Mouse (Mus musculus) liver, embryonic 11.5 days (tissue): ENCODE results near the gene Wdr47. TPM values are rescaled to one million over a fixed set of nuclear protein-coding genes. Genes with fewer than 3 reads are reported as not detected.
"Not testable (repeated sequence)": the region's sequence is repeated elsewhere in the genome, so short reads cannot be mapped to it uniquely, and the experiment has no call there.

Experiments used
- ATAC-seq: fragments of 200-750 bp; cut with Nextera tagmentation; replicated peaks from 2 replicates; pipeline ENCODE4 v1.8.0; 2017; ENCODE audit warnings: moderate number of reproducible peaks, mild to moderate bottlenecking, moderate TSS enrichment, moderate library complexity; ENCODE audit not compliant: low FRiP score
- DNase-seq: peaks from one replicate; pipeline ENCODE4 v3.0.0-alpha.2; 2017; ENCODE audit warnings: low spot score
- H3K27ac ChIP-seq: fragments of 300-500 bp; sonication (generic); 2 replicates; pipeline ENCODE4 v1.5.1; 2014; ENCODE audit warnings: mild to moderate bottlenecking, low read depth, low read length, control low read depth
- H3K27me3 ChIP-seq: fragments of 300-500 bp; sonication (generic); replicated peaks from 2 replicates; pipeline ENCODE4 v1.6.1; 2014; ENCODE audit warnings: low read length, mixed read lengths; ENCODE audit not compliant: control insufficient read depth, insufficient read depth
- H3K36me3 ChIP-seq: fragments of 300-500 bp; sonication (generic); 2 replicates; pipeline ENCODE4 v1.6.1; 2014; ENCODE audit warnings: mild to moderate bottlenecking, low read length, moderate library complexity, mixed read lengths; ENCODE audit not compliant: control insufficient read depth, insufficient read depth
- H3K4me1 ChIP-seq: fragments of 300-500 bp; sonication (generic); replicated peaks from 2 replicates; pipeline ENCODE4 v1.6.1; 2014; ENCODE audit warnings: low read length, mixed read lengths; ENCODE audit not compliant: control insufficient read depth, insufficient read depth
- H3K4me2 ChIP-seq: fragments of 300-500 bp; sonication (generic); 2 replicates; pipeline ENCODE4 v1.6.1; 2014; ENCODE audit warnings: mild to moderate bottlenecking, control low read depth, moderate library complexity
- H3K4me3 ChIP-seq: fragments of 300-500 bp; sonication (generic); 2 replicates; pipeline ENCODE4 v1.5.1; 2014; ENCODE audit warnings: low read depth, low read length, control low read depth
- H3K9ac ChIP-seq: fragments of 300-500 bp; sonication (generic); 2 replicates; pipeline ENCODE4 v1.6.1; 2014; ENCODE audit warnings: low read depth, low read length, control low read depth
- H3K9me3 ChIP-seq: fragments of 300-500 bp; sonication (generic); 2 replicates; pipeline ENCODE4 v1.6.1; 2016; ENCODE audit warnings: low read length, inconsistent platforms, mixed read lengths; ENCODE audit not compliant: control insufficient read depth
- WGBS: fragments of 180-500 bp; shearing (Covaris S2); extraction: QIAGEN DNeasy Blood & Tissue Kit; methylation state at CpG from one replicate; pipeline ENCODE4 v1.1.7; 2014; 5-methylcytosine and 5-hydroxymethylcytosine counted together
- microRNA-seq: library from miRNA; unstranded; fragments of <30 nt; microRNA quantifications from one replicate; pipeline ENCODE4, GENCODE M21; 2017; ENCODE audit warnings: borderline number of aligned reads
- polyA plus RNA-seq: library from polyadenylated mRNA; unstranded; fragments of >200 nt; fragmentation: Nextera tagmentation; extraction: Ambion mirVana; gene quantifications from 2 replicates; pipeline ENCODE4 v1.2.1, GENCODE M21; 2014

The Wdr47 gene
- polyA plus RNA-seq, 1 experiment from 2014 or later, result 3.8 TPM

DNA sequence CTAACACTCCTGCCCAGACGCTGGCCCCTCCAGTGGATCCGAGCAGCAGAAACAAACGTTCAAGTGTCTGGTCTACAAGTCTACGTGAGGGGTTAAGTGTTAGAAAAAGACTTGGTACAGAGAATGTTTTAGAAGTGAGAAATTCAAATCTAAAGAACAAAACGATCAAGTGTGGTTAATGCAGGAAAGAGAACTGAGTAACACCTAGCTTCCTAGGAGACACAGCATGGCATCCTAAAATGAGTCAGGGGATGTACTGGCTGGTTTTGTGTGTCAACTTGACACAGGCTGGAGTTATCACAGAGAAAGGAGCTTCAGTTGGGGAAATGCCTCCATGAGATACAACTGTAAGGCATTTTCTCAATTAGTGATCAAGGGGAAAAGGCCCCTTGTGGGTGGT, 92.5 kb downstream of the Wdr47 start:
- not testable (repeated sequence) for H3K4me2 ChIP-seq, H3K9ac ChIP-seq, H3K9me3 ChIP-seq, H3K4me3 ChIP-seq, DNase-seq, H3K27me3 ChIP-seq, H3K4me1 ChIP-seq, H3K27ac ChIP-seq, ATAC-seq
- H3K36me3 ChIP-seq, result peaks cover 25% of the 10 kb centered on the region
- WGBS, result 93% methylated on average over 5 of the region's 5 CpGs

DNA sequence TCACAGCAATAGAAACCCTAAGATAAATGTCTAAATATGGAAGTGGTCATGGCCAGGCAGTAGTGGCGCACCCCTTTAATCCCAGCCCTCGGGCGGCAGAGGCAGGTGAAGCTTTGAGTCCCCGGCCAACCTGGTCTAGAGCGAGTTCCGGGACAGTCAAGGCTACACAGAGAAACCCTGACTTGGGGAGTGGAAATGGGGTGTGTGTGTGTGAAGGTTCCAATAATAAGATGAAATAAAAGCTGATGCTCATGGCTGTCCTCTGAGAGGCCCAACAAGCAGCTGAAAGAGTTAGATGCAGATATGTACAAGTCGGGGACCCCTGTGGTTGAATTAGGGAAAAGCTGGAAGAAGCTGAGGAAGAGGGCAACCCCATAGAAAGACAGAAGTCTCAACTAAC, 94.6 kb downstream of the Wdr47 start:
- 97% methylated on average over 7 of the region's 7 CpGs for WGBS
- H3K4me3 ChIP-seq, result no peak overlapping the region
- ATAC-seq, result no peak
- no peak overlapping the region for H3K9ac ChIP-seq
- H3K36me3 ChIP-seq, result peaks cover 21% of the 10 kb centered on the region
- no peak for DNase-seq
- no peak overlapping the region for H3K27ac ChIP-seq
- H3K4me1 ChIP-seq, result no peaks in the 10 kb centered on the region
- H3K27me3 ChIP-seq, result no peaks in the 10 kb centered on the region
- no peak overlapping the region for H3K4me2 ChIP-seq
- H3K9me3 ChIP-seq, result no peaks in the 10 kb centered on the region

DNA sequence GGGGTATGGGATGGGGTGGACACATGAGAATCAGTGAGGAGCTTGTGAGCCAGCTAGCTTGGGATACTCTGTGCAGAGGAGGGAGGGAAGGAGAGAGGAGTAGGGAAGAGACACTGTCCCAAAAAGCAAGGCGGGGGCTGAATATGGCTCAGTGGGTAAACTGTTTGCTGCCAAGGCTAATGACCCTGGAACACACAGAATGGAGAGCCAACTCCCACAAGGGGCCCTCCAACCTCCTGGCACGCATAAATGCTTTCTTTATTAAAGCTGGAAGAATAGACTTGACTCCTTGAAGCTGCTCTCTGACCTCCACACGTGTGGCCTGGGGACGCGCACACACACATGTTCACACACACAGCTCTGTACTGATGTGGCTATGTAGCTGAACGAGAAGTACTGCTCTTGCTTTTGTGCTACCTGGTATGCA, 97.9 kb downstream of the Wdr47 start:
- H3K9ac ChIP-seq, result no peak overlapping the region
- H3K27me3 ChIP-seq, result no peaks in the 10 kb centered on the region
- ATAC-seq (no peak), DNase-seq (no peak)
- no peaks in the 10 kb centered on the region for H3K9me3 ChIP-seq
- H3K4me3 ChIP-seq, result no peak overlapping the region
- H3K36me3 ChIP-seq, result peaks cover 6% of the 10 kb centered on the region
- 90% methylated on average over 6 of the region's 6 CpGs for WGBS
- no peak overlapping the region for H3K4me2 ChIP-seq
- H3K4me1 ChIP-seq, result no peaks in the 10 kb centered on the region
- no peak overlapping the region for H3K27ac ChIP-seq

DNA sequence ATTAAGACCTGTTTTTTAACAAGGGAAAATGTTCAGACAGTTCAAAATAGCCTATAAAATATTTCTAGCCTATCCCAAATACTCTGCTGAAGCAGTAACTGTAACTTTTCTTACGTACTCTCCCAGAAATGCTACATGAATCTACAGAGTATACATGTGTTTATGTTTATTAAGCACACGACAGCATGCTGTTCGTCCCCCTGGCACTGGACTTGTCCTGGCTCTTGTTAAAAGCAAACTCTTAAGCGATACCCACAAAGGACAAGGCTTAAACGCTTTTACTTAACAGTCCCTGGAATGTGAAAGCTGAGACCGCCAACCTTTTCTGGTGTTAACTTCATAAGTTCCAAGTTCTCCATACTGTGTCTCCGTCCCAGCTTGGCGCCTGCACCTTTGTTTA, 98.4 kb downstream of the Wdr47 start:
- H3K4me3 ChIP-seq, result no peak overlapping the region
- H3K9me3 ChIP-seq, result no peaks in the 10 kb centered on the region
- DNase-seq (no peak), ATAC-seq (no peak)
- 87% methylated on average over 8 of the region's 8 CpGs for WGBS
- peaks cover 9% of the 10 kb centered on the region for H3K36me3 ChIP-seq
- no peak overlapping the region for H3K4me2 ChIP-seq
- no peak overlapping the region for H3K27ac ChIP-seq
- H3K4me1 ChIP-seq, result no peaks in the 10 kb centered on the region
- H3K9ac ChIP-seq, result no peak overlapping the region
- H3K27me3 ChIP-seq, result no peaks in the 10 kb centered on the region

DNA sequence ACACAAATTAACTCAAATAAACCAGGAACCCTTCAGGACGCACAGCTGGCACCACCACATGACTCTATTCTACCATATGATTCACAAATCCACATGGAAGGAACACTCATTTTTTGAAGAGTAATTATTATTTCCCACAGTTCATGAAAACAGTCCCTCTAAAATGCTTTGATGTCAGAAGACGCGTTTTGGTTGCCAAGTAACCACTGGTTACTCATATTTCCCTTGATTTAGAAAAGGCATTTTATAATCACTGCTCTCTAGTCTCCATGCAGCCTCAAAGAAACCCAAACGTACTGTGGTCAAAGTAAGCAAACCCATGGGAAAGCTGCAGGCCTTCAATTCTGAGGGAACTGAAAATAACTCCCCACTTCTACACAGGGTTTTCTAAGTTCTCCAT, 98.9 kb downstream of the Wdr47 start:
- H3K27me3 ChIP-seq, result no peaks in the 10 kb centered on the region
- H3K9me3 ChIP-seq, result no peaks in the 10 kb centered on the region
- H3K4me1 ChIP-seq, result no peaks in the 10 kb centered on the region
- no peak overlapping the region for H3K27ac ChIP-seq
- no peak overlapping the region for H3K4me2 ChIP-seq
- no peak for ATAC-seq
- no peak overlapping the region for H3K9ac ChIP-seq
- H3K36me3 ChIP-seq, result peaks cover 9% of the 10 kb centered on the region
- H3K4me3 ChIP-seq, result no peak overlapping the region
- 88% methylated on average over 4 of the region's 4 CpGs for WGBS
- no peak for DNase-seq

DNA sequence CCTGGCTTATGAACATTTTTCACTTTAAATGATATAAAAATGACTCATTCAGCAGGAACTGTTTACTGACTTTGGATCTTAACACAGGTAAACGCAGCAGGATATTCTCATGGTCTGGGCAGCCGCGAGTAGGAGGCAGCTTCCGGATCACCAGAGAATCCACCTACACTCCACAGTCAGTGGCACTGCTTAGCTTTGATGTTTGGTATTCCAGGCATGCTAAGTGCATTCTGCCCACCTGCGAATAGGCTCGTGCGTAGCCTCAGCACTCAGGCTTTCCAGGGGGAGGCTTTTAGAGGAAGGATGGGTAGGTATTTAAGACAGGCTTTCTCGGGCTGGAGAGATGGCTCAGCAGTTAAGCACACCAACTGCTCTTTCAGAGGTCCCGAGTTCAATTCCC, 103.2 kb downstream of the Wdr47 start:
- no peaks in the 10 kb centered on the region for H3K9me3 ChIP-seq
- no peak for DNase-seq
- H3K36me3 ChIP-seq, result peaks cover 16% of the 10 kb centered on the region
- H3K4me3 ChIP-seq, result no peak overlapping the region
- H3K4me2 ChIP-seq, result no peak overlapping the region
- H3K4me1 ChIP-seq, result no peaks in the 10 kb centered on the region
- no peak for ATAC-seq
- H3K27ac ChIP-seq, result no peak overlapping the region
- 88% methylated on average over 9 of the region's 9 CpGs for WGBS
- no peaks in the 10 kb centered on the region for H3K27me3 ChIP-seq
- no peak overlapping the region for H3K9ac ChIP-seq

Small RNA genes lying within 50 kb of the gene (microRNA-seq; reads per million reads assigned to microRNA genes)
- not detected for gene Gm22860

Other genes starting within 250 kb of the Wdr47 start
- 0.47 and 1.2 TPM in 2 replicates for gene Mybphl, start 226.4 kb upstream of the Wdr47 start, polyA plus RNA-seq
- 33.2 and 34.0 TPM in 2 replicates for gene Psrc1, start 207.4 kb upstream of the Wdr47 start, polyA plus RNA-seq
- gene Celsr2, start 175.7 kb upstream of the Wdr47 start, polyA plus RNA-seq, result 2.4 and 2.5 TPM in 2 replicates
- gene Sars, start 146.1 kb upstream of the Wdr47 start, polyA plus RNA-seq, result 194 and 199 TPM in 2 replicates
- not detected in 2 replicates for gene 1700013F07Rik, start 57.1 kb upstream of the Wdr47 start, polyA plus RNA-seq
- gene 5330417C22Rik, start 54.7 kb upstream of the Wdr47 start, polyA plus RNA-seq, result 0.10 and 0.23 TPM in 2 replicates
- 23.0 and 27.7 TPM in 2 replicates for gene Tmem167b, start 28.8 kb upstream of the Wdr47 start, polyA plus RNA-seq
- gene Taf13, start 19.6 kb upstream of the Wdr47 start, polyA plus RNA-seq, result 21.7 and 23.2 TPM in 2 replicates
- 65.4 and 69.9 TPM in 2 replicates for gene Clcc1, start 62.6 kb downstream of the Wdr47 start, polyA plus RNA-seq
- gene Gpsm2, start 131.0 kb downstream of the Wdr47 start, polyA plus RNA-seq, result 41.8 and 46.2 TPM in 2 replicates
- gene Aknad1, start 148.4 kb downstream of the Wdr47 start, polyA plus RNA-seq, result 0.44 and 0.45 TPM in 2 replicates
- gene Stxbp3, start 249.2 kb downstream of the Wdr47 start, polyA plus RNA-seq, result 35.1 and 35.6 TPM in 2 replicates